Mouse (Mus musculus) E14TG2a.4 (cell line): Measurements from ENCODE around the gene Matn1.

Experiments
- CTCF ChIP-seq: conservative IDR thresholded peaks from 2 replicates; pipeline ENCODE4 v1.5.1; 2014; ENCODE audit warnings: low read length
- NANOG ChIP-seq: IDR thresholded peaks from 2 replicates; pipeline ENCODE4 v1.6.1; 2014; ENCODE audit warnings: borderline replicate concordance, low read length, mixed read lengths
- POU5F1 ChIP-seq: IDR thresholded peaks from 2 replicates; pipeline ENCODE4 v1.6.1; 2014; ENCODE audit warnings: low read length, borderline replicate concordance

DNA sequence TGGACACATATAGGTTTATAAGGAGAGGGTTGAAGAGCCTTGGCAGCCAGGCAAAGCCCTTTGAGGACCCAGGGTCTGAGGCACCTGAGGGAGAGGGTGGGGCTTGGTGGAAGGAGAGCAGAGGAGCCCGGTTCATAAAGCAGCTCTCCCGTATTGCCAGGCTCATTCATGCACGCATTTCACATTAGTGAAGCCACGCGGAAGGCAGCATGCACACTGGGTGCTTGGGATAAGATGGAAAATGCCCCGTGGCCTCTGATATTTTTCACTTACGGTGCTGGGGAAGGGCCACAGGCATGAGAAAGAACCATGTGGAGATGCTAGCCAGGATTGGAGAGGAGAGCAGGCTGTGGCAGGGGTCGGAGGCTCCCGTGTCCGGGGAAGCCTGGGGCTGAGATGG lies 13.0 kb downstream of the Matn1 start:
- TF ChIP-seq CTCF (no peak), NANOG (no peak), POU5F1 (no peak)
